Mouse (Mus musculus) embryonic fibroblast, embryonic 13.5 days (primary cell): ENCODE measurements around the gene Podxl2.

Source experiments
- CTCF ChIP-seq: IDR thresholded peaks from 2 replicates; pipeline ENCODE4 v1.5.1; 2011; ENCODE audit warnings: mild to moderate bottlenecking, control low read depth, low read length, moderate library complexity, borderline replicate concordance; ENCODE audit not compliant: insufficient read depth
- POLR2A ChIP-seq: IDR thresholded peaks from 2 replicates; pipeline ENCODE4 v1.6.1; 2011; ENCODE audit warnings: low read depth, mild to moderate bottlenecking, control low read depth, low read length, moderate library complexity

DNA sequence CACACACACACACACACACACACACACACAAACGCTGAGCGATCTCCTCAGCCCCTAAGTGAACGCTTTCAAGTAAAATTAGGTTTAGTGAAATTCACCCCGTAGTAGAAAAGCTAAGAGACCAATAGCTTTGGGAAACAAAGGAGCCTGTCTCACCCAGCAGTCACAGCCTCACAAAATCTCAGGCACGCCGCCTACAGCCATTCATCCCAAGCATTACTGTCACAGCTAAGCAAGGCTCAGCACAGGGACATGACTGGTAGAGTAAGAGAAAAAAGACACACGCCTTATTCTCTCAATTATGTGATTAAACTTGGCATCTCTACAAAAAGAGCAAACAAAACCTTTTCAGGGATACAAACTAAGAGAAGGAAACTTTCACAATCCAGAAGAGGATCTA, 6.5 kb upstream of the Podxl2 start:
- TF ChIP-seq CTCF (no peak), POLR2A (no peak)
